ENCODE assay signal across 8 mouse cellular contexts in genomic region chr13:8870160-8870509, GRCm38 (mm10). TPM values are rescaled to one million over a fixed set of nuclear protein-coding genes. Genes with fewer than 3 reads are reported as not detected.
DNase-seq lines count a peak whose midpoint lies in the region; ATAC-seq and TF ChIP-seq lines count a peak whose summit lies in the region.

No protein-coding gene starts in this region.

- TF ChIP-seq CTCF in lung, postnatal 0 days (IDR thresholded peaks at IDR 0.05): no peak
- TF ChIP-seq CTCF in midbrain, postnatal 0 days (IDR thresholded peaks at IDR 0.05): no peak

- H3K27me3 ChIP-seq in lung, postnatal 0 days (replicated peaks; ENCODE audit: insufficient read depth, low read length): no peaks in the 10 kb centered on the region
- no peaks in the 10 kb centered on the region for H3K27me3 ChIP-seq in hindbrain, embryonic 16.5 days (replicated peaks; ENCODE audit: control insufficient read depth, insufficient read depth, low read length)
- H3K27me3 ChIP-seq in midbrain, postnatal 0 days (ENCODE audit: insufficient read depth, low read length): no peaks in the 10 kb centered on the region

- peak overlapping the region; percentile 84 for H3K9ac ChIP-seq in lung, postnatal 0 days (replicated peaks; ENCODE audit: low read depth)
- H3K9ac ChIP-seq in hindbrain, embryonic 16.5 days (ENCODE audit: low read depth, low read length): peak overlapping the region; percentile 78
- peak overlapping the region; percentile 92 for H3K9ac ChIP-seq in midbrain, postnatal 0 days (replicated peaks; ENCODE audit: low read length, poor library complexity, severe bottlenecking)

- no peaks in the 10 kb centered on the region for H3K36me3 ChIP-seq in lung, postnatal 0 days (ENCODE audit: insufficient read depth, low read length)
- no peaks in the 10 kb centered on the region for H3K36me3 ChIP-seq in hindbrain, embryonic 16.5 days (ENCODE audit: control insufficient read depth, insufficient read depth, low read length)
- no peaks in the 10 kb centered on the region for H3K36me3 ChIP-seq in midbrain, postnatal 0 days (ENCODE audit: insufficient read depth, low read length)

- TF ChIP-seq EP300 in lung, postnatal 0 days (IDR thresholded peaks at IDR 0.05): no peak

- peak overlapping the region; percentile 84 for H3K4me2 ChIP-seq in lung, postnatal 0 days (replicated peaks; ENCODE audit: low read depth, low read length)
- peak overlapping the region; percentile 91 for H3K4me2 ChIP-seq in hindbrain, embryonic 16.5 days (ENCODE audit: low read length)
- peak overlapping the region; percentile 62 for H3K4me2 ChIP-seq in midbrain, postnatal 0 days (ENCODE audit: low read depth, low read length, poor library complexity, severe bottlenecking)

- H3K4me1 ChIP-seq in lung, postnatal 0 days (ENCODE audit: insufficient read depth, low read depth, low read length): peaks cover 3% of the 10 kb centered on the region; the same call in 1 of the 2 replicates
- H3K4me1 ChIP-seq in brown adipose tissue, adult 24 weeks (ENCODE audit: control insufficient read depth, insufficient read depth, insufficient read length, low read length): peaks cover 8% of the 10 kb centered on the region
- H3K4me1 ChIP-seq in hindbrain, embryonic 16.5 days (ENCODE audit: control insufficient read depth, insufficient read depth, low read depth, low read length): peaks cover 15% of the 10 kb centered on the region
- H3K4me1 ChIP-seq in midbrain, postnatal 0 days (ENCODE audit: insufficient read depth, low read length): peaks cover 2% of the 10 kb centered on the region; the same call in 1 of the 2 replicates

- peak overlapping the region; percentile 89 for H3K4me3 ChIP-seq in lung, postnatal 0 days (ENCODE audit: low read depth, low read length)
- peak overlapping the region; percentile 98 for H3K4me3 ChIP-seq in brown adipose tissue, adult 24 weeks (ENCODE audit: insufficient read depth, low read depth, low read length)
- H3K4me3 ChIP-seq in hindbrain, embryonic 16.5 days (ENCODE audit: low read length): peak overlapping the region; percentile 72
- peak overlapping the region; percentile 86 for H3K4me3 ChIP-seq in midbrain, postnatal 0 days (ENCODE audit: low read depth, low read length)

- peak; percentile 29 for DNase-seq in lung, postnatal 0 days (ENCODE audit: low spot score)
- DNase-seq in lung, postnatal 14 days: no peak
- DNase-seq in midbrain, postnatal 0 days (ENCODE audit: low spot score): no peak
- no peak for DNase-seq in ovary, postnatal 14 days (ENCODE audit: low spot score)
- DNase-seq in adrenal gland, postnatal 4 days (ENCODE audit: low spot score in 2 of 2): no peak
- no peak for DNase-seq in right cerebral cortex, postnatal 10 days (ENCODE audit: low spot score in 2 of 2)

- peak overlapping the region; percentile 96 for H3K27ac ChIP-seq in lung, postnatal 0 days (ENCODE audit: low read length)
- H3K27ac ChIP-seq in brown adipose tissue, adult 24 weeks (replicated peaks; ENCODE audit: low read depth, low read length): peak overlapping the region; percentile 94
- H3K27ac ChIP-seq in hindbrain, embryonic 16.5 days (ENCODE audit: low read depth, low read length): peak overlapping the region; percentile 96
- H3K27ac ChIP-seq in midbrain, postnatal 0 days (ENCODE audit: low read depth, low read length): peak overlapping the region; percentile 90

- H3K9me3 ChIP-seq in lung, postnatal 0 days (ENCODE audit: low read length): no peaks in the 10 kb centered on the region
- H3K9me3 ChIP-seq in hindbrain, embryonic 16.5 days (ENCODE audit: control insufficient read depth, low read length): no peaks in the 10 kb centered on the region
- no peaks in the 10 kb centered on the region for H3K9me3 ChIP-seq in midbrain, postnatal 0 days (ENCODE audit: low read length)

- 3% methylated on average over 9 of the region's 9 CpGs for WGBS in lung, postnatal 0 days
- 6% methylated on average over 9 of the region's 9 CpGs for WGBS in hindbrain, embryonic 16.5 days
- WGBS in midbrain, postnatal 0 days: 8% methylated on average over 9 of the region's 9 CpGs

- no peak for ATAC-seq in lung, postnatal 0 days
- ATAC-seq in hindbrain, embryonic 16.5 days: no peak
- no peak for ATAC-seq in midbrain, postnatal 0 days (ENCODE audit: low FRiP score)

RNA-seq across cellular contexts. Expression of gene Wdr37, which starts 1.6 kb away (rescaled TPM):
- 14.4 and 15.0 TPM in 2 replicates for polyA plus RNA-seq in lung, postnatal 0 days (2015; fragmentation: Nextera tagmentation; extraction: Ambion mirVana)
- 13.1 and 15.3 TPM in 2 replicates for polyA plus RNA-seq in brown adipose tissue, adult 24 weeks (2012; ENCODE audit: insufficient read depth, insufficient read length, missing spikeins)
- polyA plus RNA-seq in hindbrain, embryonic 16.5 days (2015; fragmentation: Nextera tagmentation; extraction: Ambion mirVana): 50.7 and 55.6 TPM in 2 replicates
- total RNA-seq in midbrain, postnatal 0 days (2014; rRNA removed): 60.1 and 79.5 TPM in 2 replicates
- polyA plus RNA-seq in midbrain, postnatal 0 days (2015; fragmentation: Nextera tagmentation; extraction: Ambion mirVana): 39.3 and 40.7 TPM in 2 replicates
- 10 to 100 TPM; 41.3 to 44.0 TPM for total RNA-seq in adrenal gland, postnatal 4 days (2021)

RNA-seq across cellular contexts. Expression of gene Idi1, which starts 15.2 kb away (rescaled TPM):
- 63.6 and 73.2 TPM in 2 replicates for polyA plus RNA-seq in lung, postnatal 0 days (2015; fragmentation: Nextera tagmentation; extraction: Ambion mirVana)
- 64.6 and 96.8 TPM in 2 replicates for polyA plus RNA-seq in brown adipose tissue, adult 24 weeks (2012; ENCODE audit: insufficient read depth, insufficient read length, missing spikeins)
- polyA plus RNA-seq in hindbrain, embryonic 16.5 days (2015; fragmentation: Nextera tagmentation; extraction: Ambion mirVana): 104 and 118 TPM in 2 replicates
- total RNA-seq in midbrain, postnatal 0 days (2014; rRNA removed): 39.2 and 42.6 TPM in 2 replicates
- 60.4 and 65.2 TPM in 2 replicates for polyA plus RNA-seq in midbrain, postnatal 0 days (2015; fragmentation: Nextera tagmentation; extraction: Ambion mirVana)
- 10 to 100 TPM; 20.4 to 20.5 TPM for total RNA-seq in adrenal gland, postnatal 4 days (2021)
